Mouse (Mus musculus) ES-Bruce4 (cell line): ENCODE measurements around the gene Shroom3. TPM values are rescaled to one million over a fixed set of nuclear protein-coding genes. Genes with fewer than 3 reads are reported as not detected.

Experiments used
- H3K27ac ChIP-seq: 2 replicates; pipeline ENCODE4 v1.5.1; 2012; ENCODE audit warnings: low read length, inconsistent platforms; ENCODE audit not compliant: insufficient read depth
- H3K27me3 ChIP-seq: 2 replicates; pipeline ENCODE4 v1.6.1; 2012; ENCODE audit warnings: mild to moderate bottlenecking, low read length, inconsistent platforms; ENCODE audit not compliant: control insufficient read depth, poor library complexity, insufficient read depth, severe bottlenecking
- H3K36me3 ChIP-seq: 2 replicates; pipeline ENCODE4 v1.6.1; 2012; ENCODE audit warnings: inconsistent platforms, mild to moderate bottlenecking, low read length, moderate library complexity; ENCODE audit not compliant: control insufficient read depth, poor library complexity, insufficient read depth, severe bottlenecking
- H3K4me1 ChIP-seq: one replicate; pipeline ENCODE4 v1.8.1; 2011; ENCODE audit warnings: low read length; ENCODE audit not compliant: control insufficient read depth, insufficient read depth
- H3K4me3 ChIP-seq: 2 replicates; pipeline ENCODE4 v1.5.1; 2011; ENCODE audit warnings: low read depth, mild to moderate bottlenecking, low read length
- H3K9ac ChIP-seq: 2 replicates; pipeline ENCODE4 v1.6.1; 2012; ENCODE audit warnings: low read depth, mild to moderate bottlenecking, inconsistent platforms; ENCODE audit not compliant: poor library complexity, severe bottlenecking
- H3K9me3 ChIP-seq: replicated peaks from 2 replicates; pipeline ENCODE4 v1.6.1; 2012; ENCODE audit warnings: mild to moderate bottlenecking, low read length, inconsistent platforms; ENCODE audit not compliant: control insufficient read depth, poor library complexity, insufficient read depth, severe bottlenecking
- CTCF ChIP-seq: IDR thresholded peaks from one replicate; pipeline ENCODE4 v1.8.1; 2011; ENCODE audit warnings: low read depth, low read length
- EP300 ChIP-seq: IDR thresholded peaks from 2 replicates; pipeline ENCODE4 v1.6.1; 2011; ENCODE audit warnings: low read depth, low read length; ENCODE audit not compliant: insufficient read depth
- POLR2A ChIP-seq: IDR thresholded peaks from one replicate; pipeline ENCODE4 v1.8.1; 2011; ENCODE audit warnings: low read length; ENCODE audit not compliant: insufficient read depth
- polyA plus RNA-seq: library from polyadenylated mRNA; stranded (reverse); fragments of >200 nt; gene quantifications from 2 replicates; pipeline ENCODE4 v1.2.4, GENCODE M21; 2011; ENCODE audit warnings: low read depth; ENCODE audit not compliant: missing spikeins, insufficient read depth, insufficient read length

The Shroom3 gene
- polyA plus RNA-seq, 1 experiment = 49.1 TPM

DNA sequence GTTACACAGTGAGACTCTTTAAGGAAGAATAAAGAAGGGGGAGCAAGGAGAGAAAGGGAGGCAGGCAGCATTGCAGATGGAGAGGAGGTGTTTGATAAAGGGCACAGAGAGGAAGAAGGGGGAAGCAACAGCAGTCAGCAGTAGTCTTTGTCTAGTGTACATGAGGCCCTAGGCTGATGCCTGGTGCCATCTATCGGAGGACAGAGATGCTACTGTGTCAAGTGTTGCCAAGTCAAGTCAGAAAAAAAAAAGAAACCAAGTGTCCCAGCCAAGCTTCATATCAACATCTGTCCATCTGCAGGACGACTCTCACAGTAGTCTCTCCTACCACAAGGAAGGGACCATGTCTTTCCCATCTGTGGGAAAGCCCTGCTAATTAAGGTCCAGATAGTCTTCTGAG lies 18.9 kb upstream of the Shroom3 start:
- H3K4me3 ChIP-seq = no peak overlapping the region
- no peaks in the 10 kb centered on the region for H3K9me3 ChIP-seq
- H3K27ac ChIP-seq = no peak overlapping the region
- H3K9ac ChIP-seq = no peak overlapping the region
- H3K36me3 ChIP-seq = no peaks in the 10 kb centered on the region
- no peaks in the 10 kb centered on the region for H3K27me3 ChIP-seq
- no peaks in the 10 kb centered on the region for H3K4me1 ChIP-seq
- TF ChIP-seq POLR2A = no peak
- TF ChIP-seq CTCF = peak; percentile 1

DNA sequence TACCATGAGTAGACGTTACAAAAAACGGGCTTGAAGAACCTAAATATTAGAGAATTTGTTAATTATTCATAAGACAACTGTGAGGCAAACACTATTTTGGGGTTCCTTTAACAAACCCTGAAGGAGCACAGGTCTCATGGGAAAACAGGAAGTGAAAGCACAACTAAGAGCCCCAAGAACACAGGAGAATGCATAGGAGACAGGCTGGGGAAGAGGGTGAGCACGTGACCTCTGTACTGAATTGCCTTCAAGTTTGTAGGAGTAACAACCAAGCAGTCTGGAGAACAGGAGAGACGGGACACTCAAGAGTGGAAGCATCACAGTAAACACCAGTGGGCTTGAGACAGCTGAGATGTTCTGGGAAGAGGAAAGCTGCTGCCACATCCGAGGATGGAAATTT lies 16.4 kb upstream of the Shroom3 start:
- Histone ChIP-seq H3K27me3 (no peaks in the 10 kb centered on the region), H3K4me3 (no peak overlapping the region), H3K4me1 (no peaks in the 10 kb centered on the region), H3K36me3 (no peaks in the 10 kb centered on the region), H3K9me3 (no peaks in the 10 kb centered on the region), H3K27ac (no peak overlapping the region), H3K9ac (no peak overlapping the region)
- TF ChIP-seq POLR2A (no peak), EP300 (no peak), CTCF (no peak)

DNA sequence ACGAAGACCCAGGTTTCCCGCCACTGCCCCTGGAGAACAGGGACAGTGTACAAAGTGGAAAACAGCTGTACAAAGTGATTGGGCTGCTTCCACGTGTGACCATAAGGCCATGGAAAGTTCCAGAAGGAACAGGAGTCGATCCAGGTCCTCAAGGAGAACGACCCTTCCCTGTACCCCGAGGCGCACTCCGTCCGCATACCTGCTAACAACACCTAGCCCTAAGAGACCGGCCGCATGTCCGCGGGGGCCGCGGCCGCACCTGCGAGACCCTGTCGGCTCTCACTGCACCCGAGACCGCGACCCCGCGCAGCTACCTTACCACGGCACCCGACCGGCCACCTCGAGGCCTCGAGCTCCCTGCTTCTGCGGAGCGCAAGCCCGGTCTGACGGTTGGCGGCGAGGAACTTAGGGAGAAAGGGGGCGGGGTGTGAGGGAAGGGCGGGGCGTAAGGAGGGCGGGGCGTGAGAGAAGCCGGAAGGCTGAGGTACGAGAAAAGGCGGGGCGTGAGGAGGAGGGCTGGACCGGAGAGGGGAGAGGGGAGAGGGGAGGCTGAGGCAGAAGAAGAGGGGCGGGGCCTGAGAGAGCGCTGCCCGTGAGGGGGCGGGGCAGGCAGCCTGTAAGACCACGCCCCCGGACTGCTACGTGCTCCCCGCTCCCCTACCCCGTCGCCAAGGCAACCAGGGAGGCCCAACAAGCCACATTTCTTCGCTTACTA lies 8.2 kb upstream of the Shroom3 start, which contains the start of gene Ccdc158:
Ccdc158 (minus strand) TSS at position 413 of the 715 bp plus-strand sequence.
- H3K9me3 ChIP-seq = no peaks in the 10 kb centered on the region
- H3K36me3 ChIP-seq = no peaks in the 10 kb centered on the region
- peaks cover 2% of the 10 kb centered on the region for H3K4me1 ChIP-seq
- no peak within 1 kb of the TSS for H3K9ac ChIP-seq
- peak; percentile 45; the same call in 1 of the 2 replicates for TF ChIP-seq EP300
- TF ChIP-seq POLR2A = no peak
- no peak within 1 kb of the TSS for H3K27ac ChIP-seq
- H3K4me3 ChIP-seq = peak within 1 kb of the TSS; percentile 70
- H3K27me3 ChIP-seq = peaks cover 2% of the 10 kb centered on the region; the same call in 1 of the 2 replicates

DNA sequence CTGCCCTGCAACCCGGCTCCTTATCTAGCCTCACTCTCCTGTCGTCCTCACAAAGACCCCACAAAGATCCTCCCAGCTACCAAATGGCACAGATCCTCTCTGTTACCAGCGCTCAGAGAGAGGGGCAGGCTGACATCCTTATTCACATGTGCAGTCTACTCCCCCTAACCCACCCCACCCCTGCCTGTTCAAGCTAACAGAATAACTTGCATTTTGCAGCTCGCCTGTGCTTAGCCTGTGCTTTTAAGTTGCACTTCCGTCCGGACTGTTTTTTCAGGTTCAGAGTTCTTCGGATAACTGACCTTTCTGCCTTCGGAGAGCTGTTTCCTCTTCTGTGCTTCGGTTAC lies 7.7 kb upstream of the Shroom3 start:
- H3K4me1 ChIP-seq = peaks cover 2% of the 10 kb centered on the region
- H3K4me3 ChIP-seq = peak overlapping the region; percentile 70
- H3K36me3 ChIP-seq = no peaks in the 10 kb centered on the region
- no peak overlapping the region for H3K27ac ChIP-seq
- H3K27me3 ChIP-seq = peaks cover 2% of the 10 kb centered on the region; the same call in 1 of the 2 replicates
- no peaks in the 10 kb centered on the region for H3K9me3 ChIP-seq
- TF ChIP-seq POLR2A (no peak), EP300 (no peak), CTCF (no peak)
- no peak overlapping the region for H3K9ac ChIP-seq

DNA sequence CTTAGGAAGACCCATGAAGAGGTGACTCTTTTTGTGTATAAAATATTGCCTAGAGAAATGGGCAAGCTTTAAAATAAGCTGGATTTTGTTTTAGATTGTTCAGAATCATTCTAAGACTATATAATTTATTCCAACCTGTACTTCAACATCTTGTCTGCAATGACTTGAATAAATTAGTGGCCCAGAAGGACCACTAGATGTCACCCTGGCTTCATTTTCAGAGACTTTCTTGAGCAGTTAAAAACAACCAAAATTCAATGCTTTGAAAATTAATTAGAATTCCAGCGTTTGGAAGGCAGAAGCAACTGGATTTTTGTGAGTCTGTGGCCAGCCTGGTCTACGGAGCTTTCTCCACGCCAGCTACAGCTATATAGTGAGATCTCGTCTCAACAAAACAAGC lies 3.8 kb upstream of the Shroom3 start:
- Histone ChIP-seq H3K36me3 (no peaks in the 10 kb centered on the region), H3K4me1 (peaks cover 2% of the 10 kb centered on the region), H3K9me3 (no peaks in the 10 kb centered on the region), H3K4me3 (no peak overlapping the region), H3K27ac (no peak overlapping the region), H3K9ac (no peak overlapping the region), H3K27me3 (no peaks in the 10 kb centered on the region)
- TF ChIP-seq POLR2A = no peak
- TF ChIP-seq CTCF = no peak
- no peak for TF ChIP-seq EP300

DNA sequence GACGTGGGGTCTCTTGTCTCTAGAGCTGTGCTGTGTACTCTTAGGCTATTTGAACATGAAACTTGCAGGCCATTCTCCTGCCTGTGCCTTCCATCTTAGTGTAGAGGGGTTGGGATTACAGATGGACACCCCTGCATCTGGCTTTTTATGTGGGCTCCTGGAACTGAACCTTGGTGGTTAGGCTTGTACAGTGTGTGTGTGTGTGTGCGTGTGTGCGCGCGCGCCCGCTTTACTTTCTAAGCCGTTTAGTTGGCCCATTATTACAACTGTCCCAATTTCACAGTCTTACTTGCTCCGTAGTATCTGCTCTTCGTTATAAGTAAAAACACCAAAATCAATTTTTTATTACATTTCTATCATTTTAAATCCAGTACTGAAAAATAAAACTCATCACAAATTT lies 1.4 kb upstream of the Shroom3 start:
- TF ChIP-seq CTCF (no peak), POLR2A (no peak), EP300 (no peak)
- Histone ChIP-seq H3K27ac (no peak overlapping the region), H3K9me3 (no peaks in the 10 kb centered on the region), H3K9ac (no peak overlapping the region), H3K27me3 (no peaks in the 10 kb centered on the region), H3K4me1 (no peaks in the 10 kb centered on the region), H3K4me3 (no peak overlapping the region), H3K36me3 (no peaks in the 10 kb centered on the region)
